Mouse (Mus musculus) neural tube, embryonic 11.5 days (tissue): ENCODE results near the gene Poldip3. TPM values are rescaled to one million over a fixed set of nuclear protein-coding genes. Genes with fewer than 3 reads are reported as not detected.
A peak's percentile ranks its signal among the peaks of the same experiment; 100 is the strongest.

Experiments used
- ATAC-seq: fragments of 200-750 bp; cut with Nextera tagmentation; 2 replicates; pipeline ENCODE4 v1.8.0; 2017; ENCODE audit warnings: moderate number of reproducible peaks, mild to moderate bottlenecking, moderate TSS enrichment, moderate library complexity; ENCODE audit not compliant: insufficient read depth, low FRiP score, low TSS enrichment
- DNase-seq: peaks from one replicate; pipeline ENCODE4 v3.0.0-alpha.2; 2015; ENCODE audit warnings: low spot score
- H3K27ac ChIP-seq: fragments of 300-500 bp; sonication (generic); 2 replicates; pipeline ENCODE4 v1.5.1; 2014; ENCODE audit warnings: low read depth, mild to moderate bottlenecking, low read length
- H3K27me3 ChIP-seq: fragments of 300-500 bp; sonication (generic); 2 replicates; pipeline ENCODE4 v1.6.1; 2014; ENCODE audit warnings: mild to moderate bottlenecking, low read length, mixed read lengths; ENCODE audit not compliant: control insufficient read depth, insufficient read depth
- H3K36me3 ChIP-seq: fragments of 300-500 bp; sonication (generic); 2 replicates; pipeline ENCODE4 v1.6.1; 2014; ENCODE audit warnings: mild to moderate bottlenecking, low read length, moderate library complexity, mixed read lengths; ENCODE audit not compliant: control insufficient read depth, insufficient read depth
- H3K4me1 ChIP-seq: fragments of 300-500 bp; sonication (generic); 2 replicates; pipeline ENCODE4 v1.6.1; 2014; ENCODE audit warnings: low read length, mixed read lengths; ENCODE audit not compliant: control insufficient read depth, insufficient read depth
- H3K4me2 ChIP-seq: fragments of 300-500 bp; sonication (generic); 2 replicates; pipeline ENCODE4 v1.6.1; 2014; ENCODE audit warnings: low read depth, mild to moderate bottlenecking, moderate library complexity
- H3K4me3 ChIP-seq: fragments of 300-500 bp; sonication (generic); 2 replicates; pipeline ENCODE4 v1.5.1; 2014; ENCODE audit warnings: low read depth, low read length
- H3K9ac ChIP-seq: fragments of 300-500 bp; sonication (generic); 2 replicates; pipeline ENCODE4 v1.6.1; 2014; ENCODE audit warnings: mild to moderate bottlenecking, low read length
- H3K9me3 ChIP-seq: fragments of 300-500 bp; sonication (generic); 2 replicates; pipeline ENCODE4 v1.6.1; 2016; ENCODE audit warnings: low read length; ENCODE audit not compliant: control insufficient read depth
- WGBS: fragments of 180-500 bp; shearing (Covaris S2); extraction: QIAGEN DNeasy Blood & Tissue Kit; methylation state at CpG from one replicate; pipeline ENCODE4 v1.1.7; 2014; 5-methylcytosine and 5-hydroxymethylcytosine counted together
- polyA plus RNA-seq: library from polyadenylated mRNA; unstranded; fragments of >200 nt; fragmentation: Nextera tagmentation; extraction: Ambion mirVana; gene quantifications from 2 replicates; pipeline ENCODE4 v1.2.1, GENCODE M21; 2014

Poldip3 gene
- polyA plus RNA-seq, 1 experiment from 2014 or later: 196 TPM

DNA sequence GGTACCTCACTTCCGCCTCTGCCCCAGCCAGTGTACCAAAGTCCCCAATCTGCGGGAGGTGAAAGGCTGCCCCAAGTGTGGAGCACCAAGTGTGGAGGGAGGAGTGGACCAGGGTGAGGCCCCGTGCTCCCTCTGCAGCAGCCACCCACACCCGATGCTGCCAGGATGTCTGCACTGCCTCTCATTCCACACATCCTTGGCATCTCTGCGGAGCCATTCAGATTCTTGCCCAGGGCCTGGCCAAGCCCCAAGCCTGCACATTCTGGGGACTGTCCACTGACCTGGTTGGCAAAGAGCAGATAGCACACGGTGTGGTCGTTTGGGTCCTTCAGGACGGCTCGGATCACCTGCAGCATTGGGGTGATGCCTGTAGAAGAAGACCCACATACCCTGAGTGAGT, 10.6 kb upstream of the Poldip3 start:
- H3K4me2 ChIP-seq: no peak overlapping the region
- no peaks in the 10 kb centered on the region for H3K27me3 ChIP-seq
- H3K9ac ChIP-seq: no peak overlapping the region
- ATAC-seq (no peak), DNase-seq (no peak)
- peaks cover 2% of the 10 kb centered on the region for H3K36me3 ChIP-seq
- no peak overlapping the region for H3K27ac ChIP-seq
- H3K4me1 ChIP-seq: peaks cover 10% of the 10 kb centered on the region
- H3K4me3 ChIP-seq: no peak overlapping the region
- WGBS: 98% methylated on average over 9 of the region's 9 CpGs
- H3K9me3 ChIP-seq: no peaks in the 10 kb centered on the region

DNA sequence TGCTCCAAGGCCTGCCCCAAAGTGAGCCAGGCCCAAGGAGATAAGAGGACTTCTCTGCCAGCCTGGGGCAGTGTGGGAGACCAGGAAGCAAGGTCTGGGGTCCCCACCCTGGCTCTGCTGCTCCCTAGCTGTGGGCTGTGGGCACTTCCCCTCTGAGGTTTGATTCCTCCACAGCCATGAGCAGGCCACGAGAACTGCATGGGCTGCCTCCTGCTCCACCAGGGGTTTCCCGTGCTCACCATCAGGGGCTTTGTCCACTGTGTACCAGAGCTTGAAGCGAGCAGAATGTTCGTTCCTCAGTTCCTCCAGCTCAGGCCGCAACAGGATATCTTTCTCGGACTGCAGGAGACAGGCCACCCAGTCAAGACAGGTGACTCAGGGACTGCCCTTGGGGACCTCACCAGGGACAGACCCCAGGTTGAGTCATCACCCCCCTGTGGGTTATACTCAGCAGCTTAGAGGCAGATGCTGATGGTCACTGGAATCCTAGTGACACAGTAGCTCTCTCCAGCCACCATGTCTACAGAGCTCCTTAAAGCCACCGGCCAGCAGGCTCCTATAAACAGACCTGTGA, 9.5 kb upstream of the Poldip3 start:
- H3K36me3 ChIP-seq: peaks cover 2% of the 10 kb centered on the region
- ATAC-seq (no peak), DNase-seq (no peak)
- H3K9ac ChIP-seq: no peak overlapping the region
- no peak overlapping the region for H3K27ac ChIP-seq
- no peaks in the 10 kb centered on the region for H3K27me3 ChIP-seq
- peaks cover 10% of the 10 kb centered on the region for H3K4me1 ChIP-seq
- H3K4me3 ChIP-seq: no peak overlapping the region
- WGBS: 92% methylated on average over 7 of the region's 7 CpGs
- H3K4me2 ChIP-seq: no peak overlapping the region
- no peaks in the 10 kb centered on the region for H3K9me3 ChIP-seq

DNA sequence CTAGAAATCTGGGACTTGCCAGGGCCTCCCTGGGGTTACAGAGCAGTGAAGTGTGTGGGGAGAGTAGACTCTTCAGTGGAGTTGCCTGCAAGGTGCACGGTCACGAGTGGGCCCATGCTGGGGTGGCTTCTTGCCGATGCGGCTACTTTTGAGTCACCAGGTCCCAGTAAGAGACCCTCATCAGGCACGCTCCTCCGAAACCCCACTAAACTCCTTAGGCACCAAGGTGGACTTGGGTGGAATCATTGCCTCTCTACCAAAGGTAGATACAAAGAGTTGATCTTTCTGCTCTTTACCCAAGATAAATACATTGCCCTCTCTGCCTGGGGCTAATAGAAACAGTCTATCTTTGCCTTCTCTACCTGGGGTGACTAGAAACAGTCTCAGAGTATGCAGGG, 8.5 kb upstream of the Poldip3 start:
- DNase-seq: no peak
- Histone ChIP-seq H3K36me3 (peaks cover 2% of the 10 kb centered on the region), H3K4me3 (no peak overlapping the region), H3K4me1 (peaks cover 10% of the 10 kb centered on the region), H3K9me3 (no peaks in the 10 kb centered on the region), H3K9ac (no peak overlapping the region), H3K27me3 (no peaks in the 10 kb centered on the region), H3K4me2 (no peak overlapping the region), H3K27ac (no peak overlapping the region)
- 96% methylated on average over 6 of the region's 6 CpGs for WGBS
- ATAC-seq: no peak

DNA sequence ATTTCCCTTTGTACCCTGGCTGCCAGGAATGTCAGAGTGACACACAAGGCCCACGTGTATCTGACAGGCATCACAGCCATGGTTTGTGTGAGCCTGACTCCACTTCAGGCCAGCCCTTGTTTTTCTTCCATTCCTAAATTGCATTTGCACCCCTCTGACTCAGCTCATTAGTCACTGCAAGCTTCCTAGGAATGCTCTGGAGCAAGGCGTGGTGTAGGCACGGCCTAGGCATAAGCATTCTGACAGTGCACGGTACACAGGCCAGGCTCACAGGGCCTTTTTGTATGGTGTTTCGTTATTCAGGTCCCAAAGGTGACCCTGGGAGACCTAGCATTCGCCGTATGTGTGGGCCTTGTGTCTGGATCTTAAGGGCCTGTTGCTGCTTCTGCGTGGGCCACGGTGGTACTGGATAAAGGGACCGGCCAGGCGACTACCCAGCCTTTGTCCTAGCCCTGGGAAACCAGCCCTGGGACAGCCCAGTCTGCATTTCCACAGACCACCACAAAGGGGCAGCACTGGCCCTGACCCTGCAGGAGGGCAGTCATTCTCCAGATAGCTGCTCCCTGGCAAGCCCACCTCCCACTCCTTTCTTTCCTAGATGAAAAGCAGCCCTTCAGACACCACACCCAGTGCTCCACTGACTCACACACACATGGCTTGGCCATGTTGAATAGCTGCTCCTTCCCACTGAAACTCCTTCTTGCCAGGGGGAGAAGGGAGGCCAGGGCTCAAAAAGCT, 7.9 kb upstream of the Poldip3 start:
- H3K4me3 ChIP-seq: no peak overlapping the region
- H3K27ac ChIP-seq: no peak overlapping the region
- peaks cover 2% of the 10 kb centered on the region for H3K36me3 ChIP-seq

DNA sequence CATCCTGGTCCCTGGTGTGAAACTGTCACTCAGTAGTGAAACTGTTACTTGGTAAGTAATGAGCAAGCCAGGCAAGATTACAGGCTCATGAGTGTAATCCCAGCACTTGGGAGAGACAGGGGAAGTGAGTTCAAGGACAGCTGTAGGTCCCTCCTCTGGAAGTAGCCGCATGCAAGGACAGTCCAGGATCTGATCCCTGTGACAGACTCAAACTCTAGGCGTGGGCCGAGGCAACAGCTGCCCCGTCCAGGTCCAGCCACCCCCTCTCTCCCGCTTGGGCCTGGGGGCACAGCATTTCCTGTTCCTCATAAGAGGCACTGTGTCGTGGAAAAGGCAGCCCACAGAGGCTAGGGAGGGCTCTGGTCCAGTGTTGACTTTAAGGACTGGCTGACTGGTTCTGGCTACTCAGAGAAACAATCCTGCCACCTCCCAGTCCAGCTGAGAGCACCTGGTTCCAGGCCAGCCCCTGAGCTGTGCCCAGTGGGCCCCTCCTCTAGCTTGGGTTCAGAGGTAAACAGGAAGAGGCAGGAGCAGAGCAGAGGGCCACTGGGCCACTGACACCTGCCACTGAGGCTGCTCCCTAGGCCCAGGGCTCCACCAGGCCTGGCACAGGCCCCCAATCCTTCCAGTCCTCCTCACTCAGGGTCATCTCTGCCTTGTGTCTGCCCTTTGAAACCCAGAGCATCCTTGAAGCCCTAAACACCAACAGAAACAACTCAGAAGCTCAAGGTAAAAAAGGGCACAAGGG, 6.7 kb upstream of the Poldip3 start:
- H3K4me2 ChIP-seq: no peak overlapping the region
- 73% methylated on average over 6 of the region's 6 CpGs for WGBS
- H3K9me3 ChIP-seq: no peaks in the 10 kb centered on the region
- peaks cover 2% of the 10 kb centered on the region for H3K36me3 ChIP-seq
- no peak for DNase-seq
- H3K27ac ChIP-seq: no peak overlapping the region
- no peak overlapping the region for H3K9ac ChIP-seq
- no peaks in the 10 kb centered on the region for H3K4me1 ChIP-seq
- H3K4me3 ChIP-seq: no peak overlapping the region
- H3K27me3 ChIP-seq: no peaks in the 10 kb centered on the region
- no peak for ATAC-seq

More for the DNA sequence above, 7.9 kb upstream of the Poldip3 start:
- Histone ChIP-seq H3K4me1 (peaks cover 10% of the 10 kb centered on the region), H3K27me3 (no peaks in the 10 kb centered on the region), H3K9me3 (no peaks in the 10 kb centered on the region), H3K4me2 (no peak overlapping the region), H3K9ac (no peak overlapping the region)
- 83% methylated on average over 11 of the region's 11 CpGs for WGBS
- DNase-seq (peak; percentile 67), ATAC-seq (no peak)

DNA sequence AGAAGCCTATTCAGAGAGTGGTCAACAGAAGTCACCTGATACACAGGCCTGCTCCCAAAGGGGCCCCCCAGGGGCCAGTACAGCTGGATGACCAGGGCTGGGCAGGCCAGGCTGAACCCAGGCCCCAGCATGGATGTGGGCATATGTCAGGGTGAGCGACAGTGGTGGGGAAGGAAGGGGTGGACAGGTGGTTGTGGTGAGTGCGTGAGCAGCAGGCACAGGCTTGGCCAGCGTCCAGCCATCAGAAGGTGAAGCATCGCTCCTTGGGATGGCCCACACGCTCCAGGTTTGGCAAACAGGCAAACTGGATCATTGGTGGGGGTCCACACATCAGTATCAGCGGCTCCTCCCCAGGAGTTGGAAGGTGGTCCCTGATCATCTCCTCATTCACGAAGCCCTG, 5.1 kb upstream of the Poldip3 start:
- 95% methylated on average over 7 of the region's 7 CpGs for WGBS
- H3K9ac ChIP-seq: no peak overlapping the region
- no peak overlapping the region for H3K4me2 ChIP-seq
- ATAC-seq: no peak
- no peaks in the 10 kb centered on the region for H3K27me3 ChIP-seq
- H3K4me3 ChIP-seq: no peak overlapping the region
- H3K27ac ChIP-seq: no peak overlapping the region
- no peaks in the 10 kb centered on the region for H3K4me1 ChIP-seq
- no peaks in the 10 kb centered on the region for H3K9me3 ChIP-seq
- peaks cover 2% of the 10 kb centered on the region for H3K36me3 ChIP-seq
- no peak for DNase-seq

DNA sequence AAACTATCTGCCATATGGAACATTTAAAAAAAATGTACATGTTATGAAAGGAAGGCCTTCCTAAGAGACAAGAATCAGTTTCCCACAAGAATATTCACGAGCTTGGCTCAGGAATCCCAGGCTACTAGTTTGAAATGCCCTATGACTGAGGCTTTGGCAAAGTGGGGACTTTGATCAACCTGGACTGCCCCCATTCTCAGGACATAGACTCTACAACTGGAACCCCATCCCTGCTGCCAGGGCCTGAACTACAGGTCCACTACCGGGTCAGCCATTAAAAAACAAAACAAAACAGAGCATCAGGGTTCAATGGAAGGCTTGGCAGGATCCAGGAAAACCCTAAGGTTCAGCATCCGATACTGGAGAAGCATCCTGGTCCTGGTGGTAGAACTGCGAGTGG, 1.5 kb upstream of the Poldip3 start:
- Histone ChIP-seq H3K27me3 (no peaks in the 10 kb centered on the region), H3K9me3 (no peaks in the 10 kb centered on the region), H3K36me3 (peaks cover 4% of the 10 kb centered on the region; the same call in 1 of the 2 replicates), H3K4me3 (no peak overlapping the region), H3K9ac (no peak overlapping the region), H3K4me2 (no peak overlapping the region), H3K4me1 (peaks cover 5% of the 10 kb centered on the region; the same call in 1 of the 2 replicates), H3K27ac (no peak overlapping the region)
- WGBS: 90% methylated on average over 4 of the region's 4 CpGs
- ATAC-seq: no peak
- DNase-seq: no peak

DNA sequence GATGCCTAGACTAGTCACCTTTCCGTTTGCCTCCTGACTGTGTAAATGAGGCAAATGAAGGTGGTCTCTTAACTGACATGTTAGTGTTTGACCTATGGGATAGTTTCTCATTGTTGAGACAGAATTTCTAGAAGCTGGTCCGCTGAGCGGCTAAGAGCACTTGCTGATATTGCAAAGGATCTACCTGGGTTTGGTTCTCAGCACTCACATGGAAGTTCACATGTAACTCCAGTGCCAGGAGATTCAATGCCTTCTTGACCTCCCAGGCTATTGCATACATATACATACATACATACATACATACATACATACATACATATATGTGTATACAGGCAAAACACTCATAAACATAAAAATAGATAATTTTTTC, 874 bp upstream of the Poldip3 start:
- 26% methylated on average over 3 of the region's 3 CpGs for WGBS
- H3K27me3 ChIP-seq: no peaks in the 10 kb centered on the region
- peak overlapping the region; percentile 89 for H3K27ac ChIP-seq
- H3K9ac ChIP-seq: no peak overlapping the region; the same call in 1 of the 2 replicates
- H3K36me3 ChIP-seq: peaks cover 4% of the 10 kb centered on the region; the same call in 1 of the 2 replicates
- DNase-seq (no peak), ATAC-seq (no peak)
- no peaks in the 10 kb centered on the region for H3K9me3 ChIP-seq
- H3K4me1 ChIP-seq: peaks cover 5% of the 10 kb centered on the region; the same call in 1 of the 2 replicates
- H3K4me3 ChIP-seq: peak overlapping the region; percentile 76; the same call in 1 of the 2 replicates
- 0 out of 2 replicates have a peak overlapping the region, but pooled peaks have one; percentile 19 for H3K4me2 ChIP-seq
